Mouse (Mus musculus) midbrain, embryonic 14.5 days (tissue): ENCODE results near the gene Scgb1c1. TPM values are rescaled to one million over a fixed set of nuclear protein-coding genes. Genes with fewer than 3 reads are reported as not detected.
"Not testable (repeated sequence)": the region's sequence is repeated elsewhere in the genome, so short reads cannot be mapped to it uniquely, and the experiment has no call there.

Experiments
- ATAC-seq: fragments of 200-750 bp; cut with Nextera tagmentation; 2 replicates; pipeline ENCODE4 v1.8.0; 2017; ENCODE audit warnings: moderate number of reproducible peaks, moderate library complexity; ENCODE audit not compliant: low FRiP score, low TSS enrichment
- DNase-seq: peaks from one replicate; pipeline ENCODE4 v3.0.0-alpha.2; 2015
- H3K27ac ChIP-seq: fragments of 300-500 bp; sonication (generic); replicated peaks from 2 replicates; pipeline ENCODE4 v1.5.1; 2014; ENCODE audit warnings: mild to moderate bottlenecking, low read depth, low read length, moderate library complexity
- H3K27me3 ChIP-seq: fragments of 300-500 bp; sonication (generic); 2 replicates; pipeline ENCODE4 v1.6.1; 2014; ENCODE audit warnings: low read length, control low read depth, mixed read lengths; ENCODE audit not compliant: control insufficient read depth, insufficient read depth
- H3K36me3 ChIP-seq: fragments of 300-500 bp; sonication (generic); 2 replicates; pipeline ENCODE4 v1.6.1; 2014; ENCODE audit warnings: low read length, control low read depth; ENCODE audit not compliant: control insufficient read depth, insufficient read depth
- H3K4me1 ChIP-seq: fragments of 300-500 bp; sonication (generic); 2 replicates; pipeline ENCODE4 v1.6.1; 2014; ENCODE audit warnings: mild to moderate bottlenecking, antibody characterized with exemption, low read length, control low read depth; ENCODE audit not compliant: control insufficient read depth, insufficient read depth
- H3K4me2 ChIP-seq: fragments of 300-500 bp; sonication (generic); 2 replicates; pipeline ENCODE4 v1.6.1; 2014; ENCODE audit warnings: mild to moderate bottlenecking, low read length, moderate library complexity
- H3K4me3 ChIP-seq: fragments of 300-500 bp; sonication (generic); replicated peaks from 2 replicates; pipeline ENCODE4 v1.5.1; 2014; ENCODE audit warnings: low read depth, low read length
- H3K9ac ChIP-seq: fragments of 300-500 bp; sonication (generic); replicated peaks from 2 replicates; pipeline ENCODE4 v1.6.1; 2014; ENCODE audit warnings: mild to moderate bottlenecking, low read length, moderate library complexity
- H3K9me3 ChIP-seq: fragments of 300-500 bp; sonication (generic); 2 replicates; pipeline ENCODE4 v1.6.1; 2016; ENCODE audit warnings: low read length, control low read depth, mixed read lengths; ENCODE audit not compliant: control insufficient read depth
- WGBS: fragments of 180-500 bp; shearing (Covaris S2); extraction: QIAGEN DNeasy Blood & Tissue Kit; methylation state at CpG from one replicate; pipeline ENCODE4 v1.1.7; 2014; 5-methylcytosine and 5-hydroxymethylcytosine counted together
- polyA plus RNA-seq: library from polyadenylated mRNA; unstranded; fragments of >200 nt; fragmentation: Nextera tagmentation; extraction: Ambion mirVana; gene quantifications from 2 replicates; pipeline ENCODE4 v1.2.1, GENCODE M21; 2014

Gene Scgb1c1
- polyA plus RNA-seq, 1 experiment from 2014 or later = not detected

DNA sequence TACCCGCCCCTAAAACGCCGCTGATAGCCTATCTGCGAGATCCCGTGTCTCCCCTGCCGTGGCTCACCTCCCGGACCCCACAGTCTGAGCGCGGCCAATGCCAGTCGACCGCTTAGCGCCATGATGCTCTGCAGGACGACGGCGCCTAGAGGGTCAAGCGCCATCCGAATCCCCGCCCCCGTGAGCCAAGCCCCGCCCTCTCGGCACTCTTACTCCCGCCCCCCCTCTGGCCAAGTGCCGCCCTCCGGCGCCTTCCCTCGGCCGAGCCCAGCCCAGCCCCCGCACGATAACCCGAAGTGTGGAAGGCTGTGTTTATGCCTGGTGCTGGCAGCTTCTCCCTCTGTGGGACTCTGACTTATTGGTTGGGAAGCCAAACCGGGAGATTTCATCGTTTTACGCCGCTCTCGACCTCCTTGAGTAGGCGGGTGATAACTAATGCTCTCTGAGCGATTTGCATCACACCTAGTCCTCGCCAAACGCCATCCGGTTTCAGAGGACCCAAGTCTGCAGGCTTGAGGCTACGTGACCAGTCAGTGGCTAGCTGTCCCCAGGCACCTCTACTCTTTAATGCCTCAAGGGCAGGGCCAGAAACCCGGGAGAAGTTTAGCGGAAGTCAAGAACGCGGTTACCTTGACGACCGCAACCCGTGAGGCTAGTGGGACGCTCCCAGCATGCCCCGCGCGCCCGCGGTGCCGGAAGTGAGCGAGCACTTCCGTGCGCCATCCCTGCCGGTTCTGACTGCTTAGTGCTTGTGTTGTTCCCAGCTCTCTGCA lies 36.5 kb downstream of the Scgb1c1 start, which contains the start of the genes Psmd13 and Sirt3:
Psmd13 (plus strand) TSS at position 273 of the 773 bp plus-strand sequence.
Sirt3 (minus strand) TSS at position 614 of the 773 bp plus-strand sequence.
- no peaks in the 10 kb centered on the region for H3K27me3 ChIP-seq
- peak; percentile 95 for ATAC-seq
- DNase-seq = peak; percentile 98
- H3K4me3 ChIP-seq = peak within 1 kb of the TSS; percentile 81
- under 1% methylated on average over 59 of the region's 59 CpGs for WGBS
- peaks cover 28% of the 10 kb centered on the region for H3K36me3 ChIP-seq
- peak within 1 kb of the TSS; percentile 86 for H3K27ac ChIP-seq
- H3K9ac ChIP-seq = peak within 1 kb of the TSS; percentile 75
- peaks cover 14% of the 10 kb centered on the region for H3K4me1 ChIP-seq
- no peaks in the 10 kb centered on the region for H3K9me3 ChIP-seq
- H3K4me2 ChIP-seq = peak within 1 kb of the TSS; percentile 67

DNA sequence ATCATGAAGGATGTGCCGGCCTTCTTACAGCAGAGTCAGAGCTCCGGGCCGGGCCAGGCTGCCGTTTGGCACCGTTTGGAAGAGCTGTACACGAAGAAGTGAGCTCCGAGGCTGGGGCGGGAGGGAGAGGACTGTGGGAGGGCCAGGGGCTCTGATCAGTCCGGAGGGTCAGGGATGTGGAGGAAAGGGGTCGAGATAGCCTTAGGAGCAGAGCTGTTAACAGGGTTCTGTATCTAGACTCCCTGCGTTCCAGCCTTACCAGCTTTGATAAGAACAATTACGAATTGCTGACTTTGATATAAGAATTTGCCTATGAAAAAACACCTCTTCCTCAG lies 37.1 kb downstream of the Scgb1c1 start:
- Histone ChIP-seq H3K4me1 (peaks cover 14% of the 10 kb centered on the region), H3K36me3 (peaks cover 28% of the 10 kb centered on the region), H3K9ac (peak overlapping the region; percentile 75), H3K27ac (peak overlapping the region; percentile 86), H3K4me3 (peak overlapping the region; percentile 81), H3K27me3 (no peaks in the 10 kb centered on the region), H3K4me2 (peak overlapping the region; percentile 67), H3K9me3 (no peaks in the 10 kb centered on the region)
- under 1% methylated on average over 12 of the region's 12 CpGs for WGBS
- ATAC-seq = no peak; the same call in 1 of the 2 replicates
- DNase-seq = no peak

DNA sequence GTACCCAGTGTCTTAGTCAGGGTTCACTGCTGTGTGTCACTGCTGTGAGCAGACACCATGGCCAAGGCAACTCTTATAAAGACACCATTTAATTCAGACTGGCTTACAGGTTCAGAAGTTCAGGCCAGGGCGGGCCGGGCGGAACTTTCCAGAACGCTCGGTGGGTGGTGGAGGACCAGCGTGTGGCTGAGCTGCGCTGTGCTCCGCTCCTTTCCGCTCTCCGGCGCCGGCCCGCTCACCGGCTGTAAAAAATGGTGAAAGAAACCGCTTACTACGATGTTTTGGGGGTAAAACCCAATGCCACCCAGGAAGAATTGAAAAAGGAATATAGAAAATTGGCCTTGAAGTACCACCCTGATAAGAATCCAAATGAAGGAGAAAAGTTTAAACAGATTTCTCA lies 45.3 kb downstream of the Scgb1c1 start:
- not testable (repeated sequence) for H3K4me2 ChIP-seq, H3K4me1 ChIP-seq, H3K4me3 ChIP-seq, DNase-seq, H3K27ac ChIP-seq, ATAC-seq, H3K9ac ChIP-seq, H3K27me3 ChIP-seq, H3K9me3 ChIP-seq
- 98% methylated on average over 16 of the region's 16 CpGs for WGBS
- H3K36me3 ChIP-seq = peaks cover 80% of the 10 kb centered on the region

DNA sequence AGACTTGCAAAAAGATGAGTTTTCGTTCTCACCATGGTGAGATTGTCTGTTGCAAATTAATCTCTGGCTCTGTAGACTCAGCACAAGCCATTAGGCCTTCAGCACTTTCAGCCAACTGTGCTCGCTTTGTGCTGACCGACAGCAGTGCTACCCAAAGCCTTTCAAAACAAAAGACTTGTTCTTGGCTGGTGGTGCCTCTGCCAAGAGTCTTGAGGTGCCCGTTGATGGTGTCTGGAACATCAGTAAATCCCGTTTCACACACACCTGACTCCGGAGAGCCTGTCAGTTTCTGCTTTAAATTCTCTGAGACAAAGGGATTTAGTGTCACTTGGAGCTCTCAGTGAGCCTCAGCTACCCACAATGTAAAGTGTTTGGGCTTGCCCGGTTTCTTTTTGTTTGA lies 48.7 kb downstream of the Scgb1c1 start:
- Histone ChIP-seq H3K27me3 (no peaks in the 10 kb centered on the region), H3K27ac (no peak overlapping the region), H3K4me2 (no peak overlapping the region), H3K9me3 (no peaks in the 10 kb centered on the region), H3K4me1 (no peaks in the 10 kb centered on the region), H3K36me3 (peaks cover 78% of the 10 kb centered on the region), H3K9ac (no peak overlapping the region), H3K4me3 (no peak overlapping the region)
- WGBS = 88% methylated on average over 7 of the region's 7 CpGs
- ATAC-seq = no peak
- no peak for DNase-seq

DNA sequence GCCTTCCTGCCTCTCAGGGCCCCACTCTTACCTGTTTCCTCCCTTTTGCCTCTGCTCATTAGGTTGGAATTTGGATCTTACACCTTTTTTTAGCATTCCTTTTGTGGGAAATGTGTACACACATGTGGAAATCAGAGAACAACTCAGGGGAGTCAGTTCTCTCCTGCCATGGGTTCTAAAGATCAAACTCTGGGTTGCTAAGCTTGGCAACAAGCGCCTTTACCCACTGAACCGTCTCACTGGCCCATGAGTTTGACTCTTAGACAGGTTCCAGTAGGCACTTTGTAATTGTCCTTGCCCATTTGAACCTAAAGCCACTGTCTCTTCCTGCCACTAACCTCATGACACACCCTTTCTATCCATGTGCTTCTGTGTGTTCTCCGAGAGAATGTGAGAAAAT lies 49.3 kb downstream of the Scgb1c1 start:
- 94% methylated on average over 3 of the region's 3 CpGs for WGBS
- Histone ChIP-seq H3K27ac (no peak overlapping the region), H3K36me3 (peaks cover 78% of the 10 kb centered on the region), H3K27me3 (no peaks in the 10 kb centered on the region), H3K4me1 (no peaks in the 10 kb centered on the region), H3K4me3 (no peak overlapping the region), H3K9ac (no peak overlapping the region), H3K4me2 (no peak overlapping the region), H3K9me3 (no peaks in the 10 kb centered on the region)
- DNase-seq = no peak
- ATAC-seq = no peak

Other genes starting within 250 kb of the Scgb1c1 start
- 0.04 TPM in 1 of 2 replicates, not detected in the other for gene Olfr46, start 244.3 kb upstream of the Scgb1c1 start, polyA plus RNA-seq
- not detected in 2 replicates for gene Olfr61, start 216.6 kb upstream of the Scgb1c1 start, polyA plus RNA-seq
- not detected in 2 replicates for gene Olfr53, start 199.1 kb upstream of the Scgb1c1 start, polyA plus RNA-seq
- not detected in 2 replicates for gene Olfr539, start 185.6 kb upstream of the Scgb1c1 start, polyA plus RNA-seq
- not detected in 2 replicates for gene Olfr45, start 163.6 kb upstream of the Scgb1c1 start, polyA plus RNA-seq
- gene Olfr541, start 148.3 kb upstream of the Scgb1c1 start, polyA plus RNA-seq = not detected in 2 replicates
- not detected in 2 replicates for gene Cyp2e1, start 81.8 kb upstream of the Scgb1c1 start, polyA plus RNA-seq
- gene Syce1, start 57.7 kb upstream of the Scgb1c1 start, polyA plus RNA-seq = 0.18 TPM in 1 of 2 replicates, not detected in the other
- 25.4 and 34.5 TPM in 2 replicates for gene Zfp941, start 23.4 kb upstream of the Scgb1c1 start, polyA plus RNA-seq
- gene Urah, start 10.5 kb upstream of the Scgb1c1 start, polyA plus RNA-seq = not detected in 2 replicates
- gene Odf3, start 2.3 kb downstream of the Scgb1c1 start, polyA plus RNA-seq = not detected in 2 replicates
- not detected in 2 replicates for gene Gm45785, start 10.8 kb downstream of the Scgb1c1 start, polyA plus RNA-seq
- gene Ric8a, start 11.4 kb downstream of the Scgb1c1 start, polyA plus RNA-seq = 98.6 and 99.6 TPM in 2 replicates
- 42.8 and 54.5 TPM in 2 replicates for gene Bet1l, start 12.0 kb downstream of the Scgb1c1 start, polyA plus RNA-seq
- gene Psmd13, start 36.4 kb downstream of the Scgb1c1 start, polyA plus RNA-seq = 186 and 214 TPM in 2 replicates
- 33.4 and 40.0 TPM in 2 replicates for gene Sirt3, start 36.8 kb downstream of the Scgb1c1 start, polyA plus RNA-seq
- gene Cox8b, start 54.9 kb downstream of the Scgb1c1 start, polyA plus RNA-seq = not detected in 2 replicates
- 0.32 and 0.89 TPM in 2 replicates for gene Nlrp6, start 75.4 kb downstream of the Scgb1c1 start, polyA plus RNA-seq
- gene Pgghg, start 95.8 kb downstream of the Scgb1c1 start, polyA plus RNA-seq = 5.0 and 7.4 TPM in 2 replicates
- 0.29 TPM in 1 of 2 replicates, not detected in the other for gene Ifitm5, start 104.7 kb downstream of the Scgb1c1 start, polyA plus RNA-seq
- gene Gm45717, start 110.4 kb downstream of the Scgb1c1 start, polyA plus RNA-seq = not detected in 2 replicates
- gene Ifitm2, start 110.4 kb downstream of the Scgb1c1 start, polyA plus RNA-seq = 131 and 176 TPM in 2 replicates
- gene Ifitm1, start 121.7 kb downstream of the Scgb1c1 start, polyA plus RNA-seq = 3.0 and 11.5 TPM in 2 replicates
- 18.8 and 66.5 TPM in 2 replicates for gene Ifitm3, start 165.2 kb downstream of the Scgb1c1 start, polyA plus RNA-seq
- 0.34 and 0.35 TPM in 2 replicates for gene Ifitm6, start 172.4 kb downstream of the Scgb1c1 start, polyA plus RNA-seq
- not detected in 2 replicates for gene Gm17387, start 183.6 kb downstream of the Scgb1c1 start, polyA plus RNA-seq
- gene B4galnt4, start 215.6 kb downstream of the Scgb1c1 start, polyA plus RNA-seq = 44.1 and 56.0 TPM in 2 replicates
- gene Pkp3, start 232.7 kb downstream of the Scgb1c1 start, polyA plus RNA-seq = not detected in 2 replicates